Mouse (Mus musculus): ENCODE measurements around the gene Mosmo. TPM values are rescaled to one million over a fixed set of nuclear protein-coding genes. Genes with fewer than 3 reads are reported as not detected.
A peak's percentile ranks its signal among the peaks of the same experiment; 100 is the strongest.
"Not testable (repeated sequence)": the region's sequence is repeated elsewhere in the genome, so short reads cannot be mapped to it uniquely, and the experiment has no call there.

Gene Mosmo
- polyA plus RNA-seq, 1 experiment from 2014 or later = 13.4 TPM

DNA sequence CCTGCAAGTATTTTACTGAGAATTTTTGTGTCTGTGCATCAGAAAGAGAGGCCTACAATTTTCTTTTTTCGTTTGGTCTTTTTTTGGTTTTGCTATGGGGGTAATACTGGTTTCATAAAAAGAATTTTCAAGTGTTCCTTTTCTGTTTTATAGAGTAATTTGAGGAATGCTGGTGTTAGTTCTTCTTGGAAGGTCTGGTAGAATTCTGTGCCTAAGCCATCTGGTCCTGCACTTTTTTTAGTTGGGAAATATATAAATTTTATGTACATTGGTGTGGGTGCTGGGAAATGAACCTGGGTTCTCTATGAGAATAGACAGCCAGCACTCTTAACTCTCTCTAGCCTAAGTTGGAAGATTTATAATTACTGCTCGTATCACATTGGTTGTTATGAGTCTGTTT, 34.7 kb downstream of the Mosmo start:
- H3K4me2 ChIP-seq = no peak overlapping the region
- 97% methylated on average over 2 of the region's 2 CpGs for WGBS
- H3K36me3 ChIP-seq = peaks cover 6% of the 10 kb centered on the region
- no peak overlapping the region for H3K4me3 ChIP-seq
- no peak for ATAC-seq (ENCODE audit: low FRiP score)
- H3K4me1 ChIP-seq (replicated peaks) = peaks cover 3% of the 10 kb centered on the region
- H3K9ac ChIP-seq = no peak overlapping the region
- no peak overlapping the region for H3K27ac ChIP-seq
- H3K27me3 ChIP-seq = no peaks in the 10 kb centered on the region
- H3K9me3 ChIP-seq = no peaks in the 10 kb centered on the region

DNA sequence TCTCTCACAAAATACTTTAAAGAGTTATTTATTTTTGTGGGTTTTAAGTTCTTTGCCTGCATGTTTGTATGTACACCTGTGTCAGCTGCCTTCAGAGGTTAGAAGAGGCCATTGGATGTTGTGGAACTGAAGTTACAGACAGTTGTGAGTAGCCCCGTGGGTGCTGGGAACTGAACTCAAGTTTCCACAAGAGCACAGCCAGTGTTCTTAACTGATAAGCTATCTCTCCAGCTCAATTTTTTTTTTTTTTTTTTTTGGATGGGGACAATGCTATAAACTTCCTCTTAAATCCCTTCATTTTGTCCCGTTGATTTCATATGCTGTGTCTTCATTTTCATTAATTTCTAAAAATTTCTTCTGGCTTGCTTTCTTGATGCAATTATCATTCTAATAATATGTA, 35.8 kb downstream of the Mosmo start:
- H3K27ac ChIP-seq = no peak overlapping the region
- no peak overlapping the region for H3K4me3 ChIP-seq
- no peaks in the 10 kb centered on the region for H3K27me3 ChIP-seq
- ATAC-seq (ENCODE audit: low FRiP score) = no peak
- no peak overlapping the region for H3K9ac ChIP-seq
- H3K36me3 ChIP-seq = peaks cover 6% of the 10 kb centered on the region
- WGBS = 96% methylated on average over 2 of the region's 2 CpGs
- H3K9me3 ChIP-seq = no peaks in the 10 kb centered on the region
- H3K4me2 ChIP-seq = no peak overlapping the region
- peaks cover 9% of the 10 kb centered on the region for H3K4me1 ChIP-seq (replicated peaks)

DNA sequence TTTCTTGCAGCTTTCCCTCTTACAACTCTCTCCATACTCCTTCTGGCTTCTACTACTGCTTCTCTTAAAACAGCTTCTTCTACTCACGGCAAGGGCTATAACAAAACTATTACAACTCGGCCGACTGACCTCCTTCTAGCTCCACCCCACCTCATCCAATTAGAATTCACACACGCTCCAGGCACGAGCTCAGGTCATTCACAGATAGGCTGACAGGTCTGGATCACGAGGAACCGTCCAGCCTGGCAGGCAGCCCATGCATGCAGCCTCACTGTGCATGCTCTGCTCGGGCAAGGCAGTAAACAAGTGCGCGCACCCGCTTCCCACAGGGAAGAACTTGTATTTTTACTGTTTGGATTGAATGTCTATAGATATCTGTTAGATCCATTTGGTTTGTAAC, 36.5 kb downstream of the Mosmo start:
- H3K4me3 ChIP-seq; H3K9ac ChIP-seq; H3K4me2 ChIP-seq; H3K36me3 ChIP-seq; ATAC-seq (ENCODE audit: low FRiP score); H3K9me3 ChIP-seq; H3K27me3 ChIP-seq; H3K27ac ChIP-seq: not testable (repeated sequence)
- peaks cover 11% of the 10 kb centered on the region for H3K4me1 ChIP-seq (replicated peaks)
- WGBS = 87% methylated on average over 11 of the region's 11 CpGs

DNA sequence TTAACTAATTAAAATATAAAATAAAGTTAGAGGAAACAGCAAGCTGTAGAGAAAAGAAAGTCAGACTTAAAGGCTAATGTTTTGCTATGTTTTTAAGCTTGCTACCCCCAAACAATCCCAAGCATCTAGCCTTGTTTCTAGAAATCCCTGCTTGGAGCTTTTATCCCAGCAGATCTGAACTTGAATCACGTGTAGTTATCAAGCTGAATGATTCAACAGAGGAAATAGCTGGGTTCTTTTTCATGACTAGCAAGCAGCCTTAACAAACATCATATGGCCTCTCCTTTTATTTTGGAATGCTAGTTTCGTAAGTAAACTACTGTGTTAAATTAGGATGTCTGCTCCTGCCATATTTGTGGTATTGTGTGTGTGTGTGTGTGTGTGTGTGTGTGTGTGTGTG, 39.8 kb downstream of the Mosmo start:
- H3K27ac ChIP-seq = no peak overlapping the region
- H3K4me3 ChIP-seq = no peak overlapping the region
- no peaks in the 10 kb centered on the region for H3K27me3 ChIP-seq
- WGBS = 82% methylated on average over 2 of the region's 2 CpGs
- peaks cover 6% of the 10 kb centered on the region for H3K36me3 ChIP-seq
- ATAC-seq (ENCODE audit: low FRiP score) = no peak
- no peak overlapping the region for H3K9ac ChIP-seq
- H3K9me3 ChIP-seq = no peaks in the 10 kb centered on the region
- no peak overlapping the region for H3K4me2 ChIP-seq
- peaks cover 13% of the 10 kb centered on the region for H3K4me1 ChIP-seq (replicated peaks)

DNA sequence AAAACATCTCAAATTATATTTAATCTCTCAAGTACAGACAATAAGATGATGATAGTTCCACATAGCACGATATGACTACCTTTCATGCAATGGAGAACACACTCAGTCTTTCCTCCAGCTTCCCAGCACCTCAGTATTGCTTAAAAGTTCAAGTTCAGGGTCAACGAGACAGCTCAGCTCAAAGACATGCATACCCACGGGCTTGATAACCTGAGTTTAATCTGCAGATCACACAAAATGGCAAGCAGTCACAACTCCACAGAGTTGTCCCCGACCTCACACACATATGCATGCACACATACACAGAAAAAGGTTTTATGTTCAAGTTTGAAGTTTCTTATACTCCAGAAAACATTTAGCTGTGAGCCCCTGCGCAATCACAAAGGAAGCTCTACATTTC, 43.6 kb downstream of the Mosmo start:
- H3K27me3 ChIP-seq = no peaks in the 10 kb centered on the region
- no peak overlapping the region for H3K4me2 ChIP-seq
- H3K9ac ChIP-seq = no peak overlapping the region
- 96% methylated on average over 5 of the region's 5 CpGs for WGBS
- H3K4me1 ChIP-seq (replicated peaks) = peaks cover 33% of the 10 kb centered on the region
- ATAC-seq (ENCODE audit: low FRiP score) = no peak
- H3K27ac ChIP-seq = no peak overlapping the region
- H3K9me3 ChIP-seq = no peaks in the 10 kb centered on the region
- no peak overlapping the region for H3K4me3 ChIP-seq
- peaks cover 2% of the 10 kb centered on the region; the same call in 1 of the 2 replicates for H3K36me3 ChIP-seq

DNA sequence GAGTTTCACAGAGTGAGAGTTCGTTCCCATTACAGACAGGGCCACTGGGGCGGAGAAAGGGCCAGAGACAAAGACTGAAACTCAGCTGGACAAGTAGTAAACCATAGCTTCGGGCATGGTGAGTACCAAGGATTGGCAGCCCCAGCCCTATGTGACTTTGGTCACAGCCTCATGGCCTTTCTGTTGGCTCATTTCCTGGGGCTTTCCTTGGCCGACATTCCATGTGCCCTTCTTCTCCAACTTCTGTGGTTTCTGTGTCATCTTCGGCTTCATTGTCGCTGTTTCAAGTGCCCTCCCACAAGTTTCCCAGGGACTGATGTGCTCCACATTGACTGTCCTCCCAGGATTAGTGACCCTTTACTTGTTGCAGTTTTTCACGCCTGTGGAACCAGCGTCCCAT, 44.0 kb downstream of the Mosmo start:
- no peaks in the 10 kb centered on the region for H3K9me3 ChIP-seq
- WGBS = 88% methylated on average over 8 of the region's 8 CpGs

DNA sequence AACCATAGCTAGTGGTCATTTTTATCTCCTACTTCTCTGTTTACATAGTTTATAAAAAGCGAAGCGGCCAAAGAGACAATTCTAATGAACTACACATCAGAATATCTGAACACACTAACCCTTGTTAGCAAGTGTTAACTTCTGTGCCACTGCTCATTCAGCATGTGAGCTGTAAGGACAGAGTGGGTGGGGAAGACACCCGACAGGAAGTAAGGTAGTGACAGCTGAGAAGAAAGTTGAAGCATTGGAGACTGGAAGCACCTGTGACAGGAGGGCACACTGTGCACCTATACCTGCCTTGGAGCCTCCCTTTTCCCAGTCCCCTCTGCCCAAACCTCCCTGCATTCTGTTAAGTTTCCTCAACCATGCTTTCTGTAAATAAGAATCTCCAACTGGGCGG, 44.6 kb downstream of the Mosmo start:
- ATAC-seq (ENCODE audit: low FRiP score) = no peak
- H3K4me1 ChIP-seq (replicated peaks) = peaks cover 30% of the 10 kb centered on the region
- H3K9ac ChIP-seq = no peak overlapping the region
- H3K9me3 ChIP-seq = no peaks in the 10 kb centered on the region
- peaks cover 6% of the 10 kb centered on the region; the same call in 1 of the 2 replicates for H3K36me3 ChIP-seq
- no peaks in the 10 kb centered on the region for H3K27me3 ChIP-seq
- no peak overlapping the region for H3K4me3 ChIP-seq
- 96% methylated on average over 4 of the region's 4 CpGs for WGBS
- H3K4me2 ChIP-seq = no peak overlapping the region
- H3K27ac ChIP-seq = no peak overlapping the region

More for the DNA sequence above, 44.0 kb downstream of the Mosmo start:
- peaks cover 31% of the 10 kb centered on the region for H3K4me1 ChIP-seq (replicated peaks)
- no peak overlapping the region for H3K9ac ChIP-seq
- H3K27ac ChIP-seq = no peak overlapping the region
- no peaks in the 10 kb centered on the region for H3K27me3 ChIP-seq
- ATAC-seq (ENCODE audit: low FRiP score) = no peak
- H3K4me3 ChIP-seq = no peak overlapping the region
- H3K4me2 ChIP-seq = no peak overlapping the region
- peaks cover 6% of the 10 kb centered on the region; the same call in 1 of the 2 replicates for H3K36me3 ChIP-seq

DNA sequence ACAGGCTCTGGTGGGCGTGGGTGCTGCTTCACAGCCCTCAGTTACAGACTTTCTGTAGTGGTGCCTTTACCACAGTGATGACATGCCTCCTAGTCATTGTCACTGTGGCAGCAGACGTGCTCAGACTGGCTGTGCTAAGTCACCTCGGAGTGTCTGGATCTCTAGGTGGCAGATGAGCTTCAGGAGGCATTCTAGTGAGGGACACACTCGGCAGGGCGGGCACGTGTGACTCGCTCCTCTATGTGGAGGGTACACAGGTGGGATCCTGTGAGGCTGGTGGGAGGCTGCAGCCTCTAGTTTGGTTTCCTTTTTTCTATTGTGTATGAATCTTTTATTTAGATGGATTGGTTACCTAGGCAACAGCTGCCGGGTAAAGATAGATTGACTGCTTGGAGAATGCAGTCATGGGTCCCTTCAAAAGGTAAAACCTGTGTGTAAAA, 45.4 kb downstream of the Mosmo start:
- Histone ChIP-seq H3K4me3 (no peak overlapping the region), H3K4me2 (no peak overlapping the region), H3K36me3 (peaks cover 6% of the 10 kb centered on the region; the same call in 1 of the 2 replicates), H3K9ac (peak overlapping the region; percentile 46; the same call in 1 of the 2 replicates), H3K27ac (peak overlapping the region; percentile 69), H3K9me3 (no peaks in the 10 kb centered on the region), H3K27me3 (no peaks in the 10 kb centered on the region), H3K4me1 (replicated peaks) (peaks cover 27% of the 10 kb centered on the region)
- WGBS = 46% methylated on average over 8 of the region's 8 CpGs
- 0 out of 2 replicates have a peak, but pooled peaks have one; percentile 36 for ATAC-seq (ENCODE audit: low FRiP score)

DNA sequence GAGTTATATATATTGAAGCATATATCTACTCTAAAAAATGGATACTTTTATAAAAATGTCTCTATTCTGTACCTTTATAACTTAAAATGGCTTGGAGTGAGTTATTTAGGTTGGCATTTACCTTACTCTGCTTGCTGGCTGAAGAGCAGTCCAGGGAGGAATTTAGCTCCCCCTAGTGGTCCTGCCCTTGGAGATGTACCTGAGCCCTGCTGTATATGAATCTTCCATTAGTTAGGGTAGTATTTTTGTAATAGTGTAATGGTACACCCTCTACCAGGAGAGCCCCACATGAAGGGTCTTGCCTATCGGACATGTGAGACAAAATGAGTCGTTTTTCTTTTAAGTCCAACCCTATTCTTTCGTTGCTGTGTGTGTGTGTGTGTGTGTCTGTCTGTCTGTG, 50.2 kb downstream of the Mosmo start:
- H3K9ac ChIP-seq = no peak overlapping the region
- H3K4me2 ChIP-seq = no peak overlapping the region
- no peaks in the 10 kb centered on the region for H3K27me3 ChIP-seq
- no peaks in the 10 kb centered on the region for H3K9me3 ChIP-seq
- peaks cover 16% of the 10 kb centered on the region for H3K4me1 ChIP-seq (replicated peaks)
- peaks cover 24% of the 10 kb centered on the region for H3K36me3 ChIP-seq
- ATAC-seq (ENCODE audit: low FRiP score) = no peak
- 91% methylated on average over 3 of the region's 3 CpGs for WGBS
- H3K27ac ChIP-seq = no peak overlapping the region
- no peak overlapping the region for H3K4me3 ChIP-seq

DNA sequence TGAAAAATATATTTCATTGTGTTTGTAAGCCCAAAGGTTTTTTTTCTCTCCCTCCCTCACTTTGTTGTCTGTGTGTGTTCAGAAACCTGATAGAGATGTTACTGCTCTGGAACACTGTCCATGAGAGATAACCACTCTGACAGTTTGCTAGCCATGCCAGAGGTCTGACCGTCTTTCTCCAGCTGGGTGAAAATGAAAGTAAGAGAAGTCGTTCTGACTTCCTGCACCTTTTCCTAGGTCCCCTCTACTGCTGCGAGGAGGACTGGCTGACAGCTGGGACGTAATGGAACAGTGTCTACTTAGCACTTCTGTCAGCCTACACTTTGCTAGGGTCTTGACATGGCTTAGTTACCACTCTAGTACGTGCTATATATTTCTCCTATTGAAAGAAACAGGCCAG, 52.2 kb downstream of the Mosmo start:
- Histone ChIP-seq H3K36me3 (peaks cover 24% of the 10 kb centered on the region), H3K27ac (no peak overlapping the region), H3K9ac (no peak overlapping the region), H3K4me1 (replicated peaks) (0 out of 2 replicates have a peak, but pooled peaks cover under 1% of the 10 kb centered on the region), H3K4me3 (no peak overlapping the region), H3K27me3 (no peaks in the 10 kb centered on the region), H3K4me2 (no peak overlapping the region), H3K9me3 (no peaks in the 10 kb centered on the region)
- no peak for ATAC-seq (ENCODE audit: low FRiP score)
- 87% methylated on average over 5 of the region's 5 CpGs for WGBS

DNA sequence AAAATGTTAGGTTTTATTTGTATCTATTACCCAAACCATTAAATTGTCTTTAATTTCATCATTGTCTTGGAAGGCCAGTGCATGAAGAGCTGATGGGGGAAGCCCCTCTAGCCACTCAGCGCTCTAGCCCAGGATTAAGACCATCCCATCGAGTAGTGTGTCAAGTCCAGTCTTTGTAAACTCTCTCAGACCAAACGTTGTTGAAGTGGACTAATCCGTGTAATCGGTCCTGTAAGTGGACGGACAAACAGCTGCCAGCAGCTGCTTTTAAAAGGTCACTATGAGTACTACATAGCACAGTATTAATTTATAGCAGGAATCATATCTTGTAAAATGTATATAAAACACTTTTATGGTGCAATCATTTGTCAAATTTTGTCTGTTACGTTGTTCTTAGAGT, 55.5 kb downstream of the Mosmo start:
- Histone ChIP-seq H3K9me3 (no peaks in the 10 kb centered on the region), H3K4me1 (replicated peaks) (no peaks in the 10 kb centered on the region), H3K9ac (no peak overlapping the region), H3K27me3 (no peaks in the 10 kb centered on the region), H3K4me2 (no peak overlapping the region), H3K36me3 (peaks cover 19% of the 10 kb centered on the region), H3K4me3 (no peak overlapping the region), H3K27ac (no peak overlapping the region)
- 94% methylated on average over 7 of the region's 7 CpGs for WGBS
- no peak for ATAC-seq (ENCODE audit: low FRiP score)

DNA sequence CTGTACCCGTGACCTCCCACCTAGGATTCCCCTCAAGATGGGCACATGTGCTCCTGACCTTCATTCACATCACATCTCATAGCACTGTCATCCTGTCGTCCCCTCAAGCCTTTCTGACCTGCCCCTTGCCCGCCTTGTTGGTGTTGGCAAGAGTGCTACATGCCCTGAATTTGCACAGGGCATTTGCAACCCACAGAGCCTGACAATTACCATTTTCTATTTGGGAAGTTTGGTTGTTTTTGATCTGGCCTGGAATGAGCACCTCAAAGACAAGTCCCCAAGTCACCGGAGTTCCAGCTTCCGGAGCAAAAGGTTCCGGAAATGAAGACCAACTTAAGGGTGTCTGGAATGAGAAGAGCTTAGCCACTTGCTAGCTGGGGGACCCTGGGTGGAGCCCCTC, 61.6 kb downstream of the Mosmo start, which contains the start of gene Vwa3a:
Gene Vwa3a, plus strand, starts transcription at position 301 of the 400 bp plus-strand sequence.
- H3K27me3 ChIP-seq = no peaks in the 10 kb centered on the region
- no peak within 1 kb of the TSS for H3K27ac ChIP-seq
- ATAC-seq (ENCODE audit: low FRiP score) = no peak
- H3K9me3 ChIP-seq = no peaks in the 10 kb centered on the region
- 82% methylated on average over 6 of the region's 6 CpGs for WGBS
- H3K4me2 ChIP-seq = no peak within 1 kb of the TSS
- no peak within 1 kb of the TSS for H3K9ac ChIP-seq
- H3K36me3 ChIP-seq = 0 out of 2 replicates have a peak, but pooled peaks cover 3% of the 10 kb centered on the region
- peaks cover 8% of the 10 kb centered on the region for H3K4me1 ChIP-seq (replicated peaks)
- H3K4me3 ChIP-seq = no peak within 1 kb of the TSS

DNA sequence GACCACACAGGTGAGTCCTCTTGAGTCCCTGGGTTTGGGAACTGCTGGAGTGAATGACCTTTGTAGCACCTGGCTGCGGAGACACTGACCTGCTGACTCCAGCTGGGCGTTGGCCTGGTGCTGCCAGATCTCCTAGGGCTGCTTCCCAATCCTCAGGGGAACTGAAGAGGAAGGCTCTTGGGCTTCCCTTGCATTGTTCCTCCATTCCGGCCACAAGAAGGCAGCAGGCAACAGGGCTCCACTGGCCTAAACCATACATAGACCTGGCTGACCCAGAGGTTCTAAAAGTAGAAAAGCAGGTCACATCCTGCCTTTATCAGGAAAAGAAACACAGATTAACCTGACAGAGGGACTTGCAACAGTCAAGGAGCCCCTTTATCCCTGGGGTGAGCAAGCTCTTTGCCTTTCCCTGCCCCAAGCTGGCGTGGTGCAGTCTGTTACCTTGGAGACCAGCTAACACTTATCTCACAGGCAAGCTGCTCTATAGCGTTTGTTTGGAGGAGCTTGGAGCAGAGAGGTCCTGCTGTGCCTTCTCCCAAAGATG, 62.2 kb downstream of the Mosmo start:
- Histone ChIP-seq H3K9me3 (no peaks in the 10 kb centered on the region), H3K4me1 (replicated peaks) (peaks cover 8% of the 10 kb centered on the region), H3K4me3 (no peak overlapping the region), H3K4me2 (no peak overlapping the region), H3K27ac (no peak overlapping the region), H3K36me3 (0 out of 2 replicates have a peak, but pooled peaks cover 3% of the 10 kb centered on the region), H3K27me3 (no peaks in the 10 kb centered on the region), H3K9ac (no peak overlapping the region)
- 9% methylated on average over 5 of the region's 5 CpGs for WGBS
- ATAC-seq (ENCODE audit: low FRiP score) = no peak
